Comparison of ENCODE assay signal across 8 mouse cellular contexts in genomic region chr17:5493809-5494208, GRCm38 (mm10). TPM values are rescaled to one million over a fixed set of nuclear protein-coding genes. Genes with fewer than 3 reads are reported as not detected.
DNase-seq lines count a peak whose midpoint lies in the region; ATAC-seq lines count a peak whose summit lies in the region.

No protein-coding gene starts in this region.

- DNase-seq in heart, adult 9 months (ENCODE audit: low spot score in 2 of 2) = peak; percentile 9 to 23
- DNase-seq in heart, postnatal 14 days = no peak
- DNase-seq in frontal cortex, postnatal 14 days (ENCODE audit: low spot score in 2 of 2) = no peak
- DNase-seq in layer of hippocampus, postnatal 10 days (ENCODE audit: low spot score in 2 of 2) = no peak

- peak overlapping the region; percentile 97 for H3K4me2 ChIP-seq in embryonic facial prominence, embryonic 15.5 days (replicated peaks)
- H3K4me2 ChIP-seq in intestine, embryonic 15.5 days (replicated peaks) = peak overlapping the region; percentile 98
- peak overlapping the region; percentile 100 for H3K4me2 ChIP-seq in lung, embryonic 16.5 days (ENCODE audit: low read depth, low read length)
- peak overlapping the region; percentile 96 for H3K4me2 ChIP-seq in stomach, embryonic 16.5 days (ENCODE audit: low read depth, low read length)

- peak overlapping the region; percentile 56; the same call in 1 of the 2 replicates for H3K9ac ChIP-seq in embryonic facial prominence, embryonic 15.5 days
- H3K9ac ChIP-seq in intestine, embryonic 15.5 days = peak overlapping the region; percentile 54
- peak overlapping the region; percentile 66 for H3K9ac ChIP-seq in lung, embryonic 16.5 days (ENCODE audit: low read length)
- H3K9ac ChIP-seq in stomach, embryonic 16.5 days (ENCODE audit: low read length) = peak overlapping the region; percentile 75

- H3K9me3 ChIP-seq in embryonic facial prominence, embryonic 15.5 days (replicated peaks) = no peaks in the 10 kb centered on the region
- no peaks in the 10 kb centered on the region for H3K9me3 ChIP-seq in intestine, embryonic 15.5 days
- 0 out of 2 replicates have a peak, but pooled peaks cover 2% of the 10 kb centered on the region for H3K9me3 ChIP-seq in lung, embryonic 16.5 days (ENCODE audit: control insufficient read depth, low read length)
- H3K9me3 ChIP-seq in stomach, embryonic 16.5 days (replicated peaks; ENCODE audit: control insufficient read depth, low read length) = 0 out of 2 replicates have a peak, but pooled peaks cover 5% of the 10 kb centered on the region

- intact Hi-C loops in heart, postnatal 14 days (cut with DNase I) = loop anchor here (2.0 to 5.0 kb wide), 2 partner anchors 53 to 118 kb away; partner anchors contain the start of gene Tmem242

- H3K4me3 ChIP-seq in embryonic facial prominence, embryonic 15.5 days (replicated peaks) = peak overlapping the region; percentile 74
- H3K4me3 ChIP-seq in intestine, embryonic 15.5 days (replicated peaks) = peak overlapping the region; percentile 68
- peak overlapping the region; percentile 63 for H3K4me3 ChIP-seq in lung, embryonic 16.5 days (ENCODE audit: low read length)
- H3K4me3 ChIP-seq in stomach, embryonic 16.5 days (replicated peaks; ENCODE audit: low read length) = peak overlapping the region; percentile 69

- H3K27ac ChIP-seq in embryonic facial prominence, embryonic 15.5 days (replicated peaks) = no peak overlapping the region
- H3K27ac ChIP-seq in intestine, embryonic 15.5 days = no peak overlapping the region
- no peak overlapping the region for H3K27ac ChIP-seq in lung, embryonic 16.5 days (ENCODE audit: low read length)
- no peak overlapping the region for H3K27ac ChIP-seq in stomach, embryonic 16.5 days (ENCODE audit: low read length)

- H3K4me1 ChIP-seq in embryonic facial prominence, embryonic 15.5 days = peaks cover 18% of the 10 kb centered on the region
- H3K4me1 ChIP-seq in intestine, embryonic 15.5 days (replicated peaks) = peaks cover 10% of the 10 kb centered on the region
- H3K4me1 ChIP-seq in lung, embryonic 16.5 days (replicated peaks; ENCODE audit: control insufficient read depth, insufficient read depth, low read length) = peaks cover 4% of the 10 kb centered on the region
- no peaks in the 10 kb centered on the region for H3K4me1 ChIP-seq in stomach, embryonic 16.5 days (ENCODE audit: control insufficient read depth, insufficient read depth, low read length)

- H3K36me3 ChIP-seq in embryonic facial prominence, embryonic 15.5 days = peaks cover 4% of the 10 kb centered on the region; the same call in 1 of the 2 replicates
- H3K36me3 ChIP-seq in intestine, embryonic 15.5 days = no peaks in the 10 kb centered on the region
- H3K36me3 ChIP-seq in lung, embryonic 16.5 days (ENCODE audit: control insufficient read depth, insufficient read depth, low read length) = no peaks in the 10 kb centered on the region
- no peaks in the 10 kb centered on the region for H3K36me3 ChIP-seq in stomach, embryonic 16.5 days (ENCODE audit: control insufficient read depth, insufficient read depth, low read length)

- peaks cover 9% of the 10 kb centered on the region; the same call in 1 of the 2 replicates for H3K27me3 ChIP-seq in embryonic facial prominence, embryonic 15.5 days
- no peaks in the 10 kb centered on the region; the same call in none of the 2 replicates for H3K27me3 ChIP-seq in intestine, embryonic 15.5 days (replicated peaks)
- peaks cover 15% of the 10 kb centered on the region for H3K27me3 ChIP-seq in lung, embryonic 16.5 days (ENCODE audit: control insufficient read depth, insufficient read depth, low read depth, low read length)
- H3K27me3 ChIP-seq in stomach, embryonic 16.5 days (ENCODE audit: control insufficient read depth, insufficient read depth, low read length) = no peaks in the 10 kb centered on the region; the same call in 1 of the 2 replicates

- ATAC-seq in embryonic facial prominence, embryonic 15.5 days (ENCODE audit: insufficient number of reproducible peaks, low FRiP score, low TSS enrichment, low read depth) = no peak
- ATAC-seq in intestine, embryonic 15.5 days = no peak
- ATAC-seq in lung, embryonic 16.5 days (ENCODE audit: low read depth) = no peak
- no peak for ATAC-seq in stomach, embryonic 16.5 days (ENCODE audit: insufficient read depth, low FRiP score)

- WGBS in embryonic facial prominence, embryonic 15.5 days = 19% methylated on average over 4 of the region's 4 CpGs
- WGBS in intestine, embryonic 15.5 days = 20% methylated on average over 4 of the region's 4 CpGs
- WGBS in lung, embryonic 16.5 days = 23% methylated on average over 4 of the region's 4 CpGs
- 25% methylated on average over 4 of the region's 4 CpGs for WGBS in stomach, embryonic 16.5 days

RNA-seq across cellular contexts. Expression of gene Zdhhc14, which starts 1.5 kb away (rescaled TPM):
- 1 to 10 TPM; 4.1 to 4.4 TPM for total RNA-seq in heart, postnatal 14 days (2021)
- polyA plus RNA-seq in embryonic facial prominence, embryonic 15.5 days (2015; fragmentation: Nextera tagmentation; extraction: Ambion mirVana) = 5.2 and 6.4 TPM in 2 replicates
- 2.3 and 2.5 TPM in 2 replicates for polyA plus RNA-seq in intestine, embryonic 15.5 days (2015; fragmentation: Nextera tagmentation; extraction: Ambion mirVana)
- 0.58 and 0.60 TPM in 2 replicates for polyA plus RNA-seq in lung, embryonic 16.5 days (2015; fragmentation: Nextera tagmentation; extraction: Ambion mirVana)
- polyA plus RNA-seq in stomach, embryonic 16.5 days (2015; fragmentation: Nextera tagmentation; extraction: Ambion mirVana) = 0.99 TPM in 2 replicates
- total RNA-seq in layer of hippocampus, postnatal 10 days (2021) = 10 to 100 TPM; 29.0 to 33.2 TPM

RNA-seq across cellular contexts. Expression of gene Tmem242, which starts 53.8 kb away (rescaled TPM):
- 100 to 1,000 TPM; 129 to 137 TPM for total RNA-seq in heart, postnatal 14 days (2021)
- polyA plus RNA-seq in embryonic facial prominence, embryonic 15.5 days (2015; fragmentation: Nextera tagmentation; extraction: Ambion mirVana) = 115 and 119 TPM in 2 replicates
- polyA plus RNA-seq in intestine, embryonic 15.5 days (2015; fragmentation: Nextera tagmentation; extraction: Ambion mirVana) = 114 and 124 TPM in 2 replicates
- polyA plus RNA-seq in lung, embryonic 16.5 days (2015; fragmentation: Nextera tagmentation; extraction: Ambion mirVana) = 118 and 121 TPM in 2 replicates
- polyA plus RNA-seq in stomach, embryonic 16.5 days (2015; fragmentation: Nextera tagmentation; extraction: Ambion mirVana) = 111 and 130 TPM in 2 replicates
- 10 to 100 TPM; 78.9 to 86.8 TPM for total RNA-seq in layer of hippocampus, postnatal 10 days (2021)

Comparison
In these comparisons a context has a peak if more than half of its experiments do, and no peak if none do; other contexts are left out.
1. DNase-seq: peak in heart, adult 9 months (2 of 2); none in heart, postnatal 14 days (0 of 2), frontal cortex, postnatal 14 days (0 of 2) and layer of hippocampus, postnatal 10 days (0 of 2).
2. Peak in every context shown above with its lines, with median percentiles within 50 percentile points of each other: H3K4me2 ChIP-seq, H3K4me3 ChIP-seq and H3K9ac ChIP-seq.